Mouse (Mus musculus): Measurements from ENCODE around the gene Zc3h7b. TPM values are rescaled to one million over a fixed set of nuclear protein-coding genes. Genes with fewer than 3 reads are reported as not detected.

Zc3h7b gene
- 16.9 and 18.2 TPM in 2 replicates for total RNA-seq (2012; rRNA removed)
- 100 to 1,000 TPM in 1 of 2 experiments, 10 to 100 TPM in 1; 41.5 to 108 TPM for polyA plus RNA-seq (2012; ENCODE audit: insufficient read depth in 1 of 2, insufficient read length in 2 of 2, low read depth in 1 of 2, low replicate concordance in 2 of 2, missing spikeins in 1 of 2)

- H3K27ac ChIP-seq (ENCODE audit: control insufficient read depth, low read depth, low read length) = peak within 1 kb of the TSS; percentile 53
- DNase-seq (ENCODE audit: low read depth, low spot score) = peak; percentile 74
Measured at GRCm38 (mm10) chr15:81744992-81745600, at the start of gene Zc3h7b, which contains the start of gene Rangap1. Gene Zc3h7b (plus strand): TSS chr15:81745057. Gene Rangap1 (minus strand): TSS chr15:81745530.

GRCm38 (mm10) chr15:81697175-81697574 is 47.7 kb upstream of the Zc3h7b start, which contains the start of gene Chadl:
Gene Chadl (minus strand): TSS chr15:81697287.
- Histone ChIP-seq H3K79me2 (ENCODE audit: control insufficient read depth, insufficient read depth, low read length, poor library complexity) (no peaks in the 10 kb centered on the region), H3K27ac (ENCODE audit: control insufficient read depth, low read depth, low read length) (no peak within 1 kb of the TSS), H3K9ac (ENCODE audit: control insufficient read depth, low read depth, low read length, poor library complexity, severe bottlenecking) (no peak within 1 kb of the TSS), H3K27me3 (ENCODE audit: control insufficient read depth in 1 of 2, insufficient read depth in 2 of 2, low read length in 2 of 2) (no peaks in the 10 kb centered on the region), H3K36me3 (ENCODE audit: control insufficient read depth in 1 of 2, insufficient read depth in 2 of 2, low read length in 2 of 2) (peaks cover 0 to 8% of the 10 kb centered on the region in 2 experiments; a peak in 1 of 4 replicates), H3K9me3 (replicated peaks; ENCODE audit: insufficient read depth, low read length) (no peaks in the 10 kb centered on the region), H3K4me3 (ENCODE audit: control insufficient read depth in 1 of 2, insufficient read depth in 1 of 2, low read depth in 2 of 2, low read length in 2 of 2) (no peak within 1 kb of the TSS), H3K4me1 (ENCODE audit: control insufficient read depth in 1 of 2, insufficient read depth in 2 of 2, low read length in 2 of 2) (peaks cover 2 to 11% of the 10 kb centered on the region in 2 experiments; a peak in 2 of 4 replicates)
- no peak for DNase-seq (ENCODE audit: low read depth, low spot score)
- TF ChIP-seq ZKSCAN1 (IDR thresholded peaks at IDR 0.05; ENCODE audit: low read depth, low read length) (no peak), TCF12 (IDR thresholded peaks at IDR 0.05; ENCODE audit: low read depth, low read length) (no peak), USF1 (IDR thresholded peaks at IDR 0.05; ENCODE audit: low read depth, low read length) (no peak), UBTF (IDR thresholded peaks at IDR 0.05; ENCODE audit: borderline replicate concordance, insufficient read depth, low read depth, low read length) (no peak), CTCF (IDR thresholded peaks at IDR 0.05 in 2 of 3, conservative IDR thresholded peaks at IDR 0.05 in 1 of 3; ENCODE audit: control insufficient read depth in 1 of 3, insufficient read depth in 1 of 3, low read depth in 2 of 3, low read length in 3 of 3, poor library complexity in 1 of 3, severe bottlenecking in 1 of 3) (no peak), MYB (IDR thresholded peaks at IDR 0.05; ENCODE audit: low read depth, low read length) (no peak), ELF1 (IDR thresholded peaks at IDR 0.05; ENCODE audit: low read depth, low read length) (no peak), ZMIZ1 (IDR thresholded peaks at IDR 0.05; ENCODE audit: low read depth, low read length) (no peak), MAZ (IDR thresholded peaks at IDR 0.05; ENCODE audit: low read depth, low read length) (no peak), RAD21 (IDR thresholded peaks at IDR 0.05; ENCODE audit: low read depth, low read length) (no peak), NELFE (IDR thresholded peaks at IDR 0.05; ENCODE audit: low read depth, low read length) (no peak), MEF2A (IDR thresholded peaks at IDR 0.05; ENCODE audit: extremely low read depth, insufficient replicate concordance, low read depth, low read length, poor library complexity, severe bottlenecking) (no peak), POLR2AphosphoS5 (IDR thresholded peaks at IDR 0.05; ENCODE audit: borderline replicate concordance, low read depth, low read length) (no peak), NRF1 (IDR thresholded peaks at IDR 0.05; ENCODE audit: insufficient read depth, low read depth, low read length, poor library complexity, severe bottlenecking) (no peak), E2F4 (IDR thresholded peaks at IDR 0.05; ENCODE audit: borderline replicate concordance, low read depth, low read length) (no peak), CHD1 (IDR thresholded peaks at IDR 0.05; ENCODE audit: low read depth, low read length) (no peak), POLR2AphosphoS2 (IDR thresholded peaks at IDR 0.05; ENCODE audit: low read length) (no peak), KAT2A (conservative IDR thresholded peaks at IDR 0.05; ENCODE audit: low read depth, low read length) (no peak)

More at GRCm38 (mm10) chr15:81744992-81745600, at the start of gene Zc3h7b, which contains the start of gene Rangap1:
- Histone ChIP-seq H3K4me1 (ENCODE audit: control insufficient read depth in 1 of 2, insufficient read depth in 2 of 2, low read length in 2 of 2) (peaks cover 0 to 6% of the 10 kb centered on the region in 2 experiments; a peak in 3 of 4 replicates), H3K9ac (ENCODE audit: control insufficient read depth, low read depth, low read length, poor library complexity, severe bottlenecking) (peak within 1 kb of the TSS; percentile 81), H3K9me3 (replicated peaks; ENCODE audit: insufficient read depth, low read length) (no peaks in the 10 kb centered on the region), H3K36me3 (ENCODE audit: control insufficient read depth in 1 of 2, insufficient read depth in 2 of 2, low read length in 2 of 2) (peaks cover 0 to 11% of the 10 kb centered on the region in 2 experiments; a peak in 2 of 4 replicates), H3K79me2 (ENCODE audit: control insufficient read depth, insufficient read depth, low read length, poor library complexity) (peaks cover 22% of the 10 kb centered on the region), H3K4me3 (ENCODE audit: control insufficient read depth in 1 of 2, insufficient read depth in 1 of 2, low read depth in 2 of 2, low read length in 2 of 2) (peak within 1 kb of the TSS; percentile 70 to 86), H3K27me3 (ENCODE audit: control insufficient read depth in 1 of 2, insufficient read depth in 2 of 2, low read length in 2 of 2) (no peaks in the 10 kb centered on the region)
- TF ChIP-seq E2F4 (IDR thresholded peaks at IDR 0.05; ENCODE audit: borderline replicate concordance, low read depth, low read length) (no peak), POLR2AphosphoS2 (IDR thresholded peaks at IDR 0.05; ENCODE audit: low read length) (peak; percentile 31; the same call in 1 of the 2 replicates), GATA1 (IDR thresholded peaks at IDR 0.05; ENCODE audit: low read depth, low read length) (no peak), SIN3A (IDR thresholded peaks at IDR 0.05; ENCODE audit: low read length) (peak; percentile 18; the same call in 1 of the 2 replicates), MAX (IDR thresholded peaks at IDR 0.05; ENCODE audit: low read length) (peak; percentile 47; the same call in 1 of the 2 replicates), MXI1 (IDR thresholded peaks at IDR 0.05; ENCODE audit: low read depth, low read length) (peak; percentile 71), MAZ (IDR thresholded peaks at IDR 0.05; ENCODE audit: low read depth, low read length) (peak; percentile 46; the same call in 1 of the 2 replicates), NRF1 (IDR thresholded peaks at IDR 0.05; ENCODE audit: insufficient read depth, low read depth, low read length, poor library complexity, severe bottlenecking) (peak; percentile 24; the same call in 1 of the 2 replicates), TCF12 (IDR thresholded peaks at IDR 0.05; ENCODE audit: low read depth, low read length) (peak; percentile 33), POLR2A (IDR thresholded peaks at IDR 0.05; ENCODE audit: control insufficient read depth in 1 of 2, insufficient read depth in 1 of 2, low read depth in 1 of 2, low read length in 2 of 2, poor library complexity in 1 of 2) (peak in 1 of 2 experiments; percentile 72; a peak in 2 of 4 replicates)
